Mouse (Mus musculus) liver, embryonic 15.5 days (tissue): ENCODE results near the gene Aif1. TPM values are rescaled to one million over a fixed set of nuclear protein-coding genes. Genes with fewer than 3 reads are reported as not detected.

Experiments used
- ATAC-seq: fragments of 200-750 bp; cut with Nextera tagmentation; 2 replicates; pipeline ENCODE4 v1.8.0; 2017; ENCODE audit warnings: moderate number of reproducible peaks, mild to moderate bottlenecking, moderate library complexity; ENCODE audit not compliant: insufficient read depth
- H3K27ac ChIP-seq: fragments of 300-500 bp; sonication (generic); replicated peaks from 2 replicates; pipeline ENCODE4 v1.5.1; 2015; ENCODE audit warnings: mild to moderate bottlenecking, inconsistent platforms
- H3K27me3 ChIP-seq: fragments of 300-500 bp; sonication (generic); 2 replicates; pipeline ENCODE4 v1.6.1; 2015; ENCODE audit warnings: mild to moderate bottlenecking, inconsistent platforms
- H3K36me3 ChIP-seq: fragments of 300-500 bp; sonication (generic); replicated peaks from 2 replicates; pipeline ENCODE4 v1.6.1; 2015; ENCODE audit warnings: moderate library complexity, mild to moderate bottlenecking, inconsistent platforms
- H3K4me1 ChIP-seq: fragments of 300-500 bp; sonication (generic); replicated peaks from 2 replicates; pipeline ENCODE4 v1.6.1; 2015; ENCODE audit warnings: inconsistent platforms
- H3K4me2 ChIP-seq: fragments of 300-500 bp; sonication (generic); 2 replicates; pipeline ENCODE4 v1.6.1; 2015; ENCODE audit warnings: moderate library complexity, mild to moderate bottlenecking, inconsistent platforms
- H3K4me3 ChIP-seq: fragments of 300-500 bp; sonication (generic); replicated peaks from 2 replicates; pipeline ENCODE4 v1.5.1; 2015; ENCODE audit warnings: mild to moderate bottlenecking, inconsistent platforms
- H3K9ac ChIP-seq: fragments of 300-500 bp; sonication (generic); 2 replicates; pipeline ENCODE4 v1.6.1; 2015; ENCODE audit warnings: moderate library complexity, mild to moderate bottlenecking, inconsistent platforms
- H3K9me3 ChIP-seq: fragments of 300-500 bp; sonication (generic); replicated peaks from 2 replicates; pipeline ENCODE4 v1.6.1; 2016; ENCODE audit warnings: inconsistent platforms
- WGBS: fragments of 180-500 bp; shearing (Covaris S2); methylation state at CpG from one replicate; pipeline ENCODE4 v1.1.7; 2015; ENCODE audit warnings: mixed read lengths; ENCODE audit not compliant: insufficient replicate concordance; 5-methylcytosine and 5-hydroxymethylcytosine counted together
- polyA plus RNA-seq: library from polyadenylated mRNA; unstranded; fragments of >200 nt; fragmentation: Nextera tagmentation; extraction: Ambion mirVana; gene quantifications from 2 replicates; pipeline ENCODE4 v1.2.1, GENCODE M21; 2015

The Aif1 gene
- polyA plus RNA-seq, 1 experiment from 2014 or later: 22.2 TPM

DNA sequence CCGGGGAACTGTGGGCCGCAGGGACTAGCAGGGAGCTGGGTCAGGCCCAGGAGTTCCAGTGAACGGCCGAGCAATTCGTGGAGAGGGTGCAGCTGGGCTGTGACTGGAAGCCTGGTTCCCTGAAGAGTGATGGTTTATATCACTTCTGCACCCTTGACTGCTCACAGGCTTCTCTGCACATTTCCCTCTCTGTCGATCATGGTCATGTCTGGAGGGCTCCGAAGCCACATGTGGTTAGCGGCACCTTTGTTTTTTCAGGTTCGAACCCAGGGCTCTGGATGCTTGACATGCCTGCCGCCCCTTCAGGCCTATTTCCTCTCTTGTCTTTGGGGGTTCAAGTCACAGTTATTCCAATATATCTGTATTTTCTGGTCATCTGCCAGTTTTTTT is 29.5 kb upstream of the Aif1 start:
- Histone ChIP-seq H3K4me1 (peaks cover 8% of the 10 kb centered on the region; the same call in 1 of the 2 replicates), H3K4me3 (no peak overlapping the region), H3K4me2 (no peak overlapping the region), H3K9ac (no peak overlapping the region), H3K9me3 (no peaks in the 10 kb centered on the region), H3K27me3 (peaks cover 55% of the 10 kb centered on the region), H3K27ac (no peak overlapping the region), H3K36me3 (no peaks in the 10 kb centered on the region)
- no peak for ATAC-seq
- WGBS: 49% methylated on average over 10 of the region's 10 CpGs

DNA sequence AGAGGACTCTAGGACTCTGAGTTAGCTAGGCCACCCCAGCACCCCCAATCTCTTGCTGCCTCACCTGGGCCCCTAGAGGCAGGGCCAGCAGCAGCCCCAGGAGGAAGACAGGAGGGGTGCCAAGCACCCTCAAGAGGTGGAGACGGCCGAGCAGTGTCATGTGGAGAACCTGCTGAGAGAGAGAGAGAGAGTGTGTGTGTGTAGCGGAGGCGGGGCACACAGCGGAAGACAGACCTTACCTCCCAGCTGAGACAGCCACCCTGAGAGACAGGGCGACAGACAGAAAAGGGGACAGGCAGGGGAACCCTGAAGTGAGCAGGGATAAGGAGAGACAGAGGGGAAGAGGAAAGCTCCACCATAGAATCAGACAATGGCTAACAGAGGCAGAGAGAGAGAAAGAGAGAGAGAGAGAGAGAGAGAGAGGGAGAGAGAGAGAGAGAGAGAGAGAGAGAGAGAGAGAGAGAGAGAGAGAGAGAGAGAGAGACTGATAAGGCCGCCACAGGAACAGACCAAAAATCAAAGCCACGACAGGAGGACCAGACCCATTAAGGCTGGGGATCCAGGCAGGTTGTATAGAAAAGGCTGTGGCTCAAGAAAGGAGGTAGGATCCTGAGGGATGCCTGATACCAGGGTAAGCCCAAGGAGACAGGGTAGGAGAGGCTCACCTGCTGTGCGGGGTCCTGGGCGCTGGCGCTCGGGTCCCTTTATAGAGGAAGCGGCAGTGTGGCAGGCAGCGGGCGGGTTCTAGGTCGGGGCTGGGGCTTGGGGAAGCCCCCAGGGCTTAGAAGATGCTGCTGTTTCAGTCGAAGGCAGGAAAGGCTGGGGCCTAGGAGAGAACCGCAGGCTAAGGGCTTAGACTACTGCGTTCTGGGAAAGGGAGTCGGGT is 28.9 kb upstream of the Aif1 start, which contains the start of gene Lta:
Lta (minus strand) TSS at position 858 of the 886 bp plus-strand sequence.
- Histone ChIP-seq H3K27me3 (peaks cover 56% of the 10 kb centered on the region), H3K4me2 (no peak within 1 kb of the TSS), H3K9me3 (no peaks in the 10 kb centered on the region), H3K36me3 (no peaks in the 10 kb centered on the region), H3K9ac (no peak within 1 kb of the TSS), H3K27ac (no peak within 1 kb of the TSS), H3K4me3 (no peak within 1 kb of the TSS), H3K4me1 (peaks cover 11% of the 10 kb centered on the region; the same call in 1 of the 2 replicates)
- 40% methylated on average over 20 of the region's 20 CpGs for WGBS
- no peak for ATAC-seq

DNA sequence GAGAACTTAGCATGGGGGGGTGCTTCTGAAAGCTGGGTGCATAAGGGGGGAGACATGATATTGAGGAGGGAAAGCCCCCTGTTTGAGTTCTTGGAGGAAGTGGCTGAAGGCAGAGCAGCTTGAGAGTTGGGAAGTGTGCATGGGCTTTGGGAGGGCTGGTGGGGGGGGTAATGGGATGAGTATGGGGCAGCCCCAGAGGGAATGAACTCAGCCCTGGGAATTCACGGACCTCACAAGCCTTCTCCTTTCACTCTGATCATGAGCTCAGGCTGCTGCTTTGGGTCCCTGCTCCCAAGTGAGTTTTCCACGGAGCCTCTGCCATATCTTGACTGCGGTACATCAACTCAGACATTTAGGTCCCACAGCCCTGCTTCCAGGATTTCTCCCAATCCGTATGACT is 26.6 kb upstream of the Aif1 start:
- H3K9me3 ChIP-seq: no peaks in the 10 kb centered on the region
- peaks cover 68% of the 10 kb centered on the region for H3K27me3 ChIP-seq
- H3K27ac ChIP-seq: no peak overlapping the region
- H3K9ac ChIP-seq: no peak overlapping the region
- WGBS: 66% methylated on average over 4 of the region's 4 CpGs
- H3K4me3 ChIP-seq: no peak overlapping the region
- no peaks in the 10 kb centered on the region for H3K36me3 ChIP-seq
- no peak for ATAC-seq
- H3K4me2 ChIP-seq: no peak overlapping the region
- peaks cover 11% of the 10 kb centered on the region; the same call in 1 of the 2 replicates for H3K4me1 ChIP-seq

DNA sequence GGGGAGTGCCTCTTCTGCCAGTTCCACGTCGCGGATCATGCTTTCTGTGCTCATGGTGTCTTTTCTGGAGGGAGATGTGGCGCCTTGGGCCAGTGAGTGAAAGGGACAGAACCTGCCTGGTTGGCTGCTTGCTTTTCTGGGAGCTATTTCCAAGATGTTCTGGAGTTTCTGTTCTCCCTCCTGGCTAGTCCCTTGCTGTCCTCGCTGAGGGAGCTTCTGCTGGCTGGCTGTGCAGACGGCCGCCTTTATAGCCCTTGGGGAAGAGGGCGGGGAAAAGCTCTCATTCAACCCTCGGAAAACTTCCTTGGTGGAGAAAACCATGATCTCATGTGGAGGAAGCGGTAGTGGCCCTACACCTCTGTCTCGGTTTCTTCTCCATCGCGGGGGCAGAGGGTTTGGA is 25.9 kb upstream of the Aif1 start, which contains the start of gene Tnf:
Tnf (minus strand) TSS at position 221 of the 400 bp plus-strand sequence.
- peak within 1 kb of the TSS; percentile 40 for H3K4me3 ChIP-seq
- peak within 1 kb of the TSS; percentile 41 for H3K4me2 ChIP-seq
- H3K27ac ChIP-seq: peak within 1 kb of the TSS; percentile 71
- peaks cover 11% of the 10 kb centered on the region; the same call in 1 of the 2 replicates for H3K4me1 ChIP-seq
- no peaks in the 10 kb centered on the region for H3K36me3 ChIP-seq
- peak within 1 kb of the TSS; percentile 30; the same call in 1 of the 2 replicates for H3K9ac ChIP-seq
- WGBS: 8% methylated on average over 13 of the region's 13 CpGs
- H3K27me3 ChIP-seq: peaks cover 73% of the 10 kb centered on the region
- H3K9me3 ChIP-seq: no peaks in the 10 kb centered on the region
- no peak for ATAC-seq

DNA sequence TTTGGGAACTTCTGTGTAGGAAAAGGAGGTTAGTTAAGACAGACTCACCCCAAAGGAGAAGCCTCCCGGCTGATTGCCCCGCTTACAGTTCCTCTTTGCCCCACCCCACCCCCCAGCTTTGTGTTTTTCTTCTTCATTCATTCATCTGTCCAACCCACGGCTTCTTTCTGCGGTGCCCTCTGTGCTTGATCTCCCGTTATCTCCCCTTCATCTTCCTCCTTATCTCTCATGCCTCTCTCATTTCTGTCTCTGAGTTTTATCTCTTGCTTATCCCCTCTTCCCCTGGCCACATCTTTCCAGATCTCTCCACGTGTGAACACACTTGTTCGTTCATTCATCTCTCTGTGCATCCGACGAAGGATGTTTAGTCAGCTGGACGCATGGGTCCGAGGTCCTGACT is 25.3 kb upstream of the Aif1 start:
- H3K9me3 ChIP-seq: no peaks in the 10 kb centered on the region
- H3K4me1 ChIP-seq: peaks cover 16% of the 10 kb centered on the region; the same call in 1 of the 2 replicates
- peak overlapping the region; percentile 71; the same call in 1 of the 2 replicates for H3K27ac ChIP-seq
- no peaks in the 10 kb centered on the region for H3K36me3 ChIP-seq
- WGBS: 10% methylated on average over 11 of the region's 11 CpGs
- peak overlapping the region; percentile 41 for H3K4me2 ChIP-seq
- ATAC-seq: no peak
- H3K9ac ChIP-seq: 0 out of 2 replicates have a peak overlapping the region, but pooled peaks have one; percentile 30
- H3K4me3 ChIP-seq: peak overlapping the region; percentile 40
- H3K27me3 ChIP-seq: peaks cover 79% of the 10 kb centered on the region

DNA sequence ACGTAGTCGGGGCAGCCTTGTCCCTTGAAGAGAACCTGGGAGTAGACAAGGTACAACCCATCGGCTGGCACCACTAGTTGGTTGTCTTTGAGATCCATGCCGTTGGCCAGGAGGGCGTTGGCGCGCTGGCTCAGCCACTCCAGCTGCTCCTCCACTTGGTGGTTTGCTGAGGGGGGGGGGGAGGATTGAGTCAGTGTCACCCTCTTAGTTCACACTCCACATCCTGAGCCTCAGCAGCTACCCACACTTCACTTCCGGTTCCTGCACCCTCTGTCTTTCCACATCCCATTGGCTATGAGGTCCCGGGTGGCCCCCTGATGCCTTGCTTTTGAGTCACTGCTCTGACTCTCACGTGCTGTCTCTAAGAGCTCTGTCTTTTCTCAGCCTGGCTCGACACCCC is 24.5 kb upstream of the Aif1 start:
- peaks cover 85% of the 10 kb centered on the region for H3K27me3 ChIP-seq
- no peak overlapping the region for H3K9ac ChIP-seq
- ATAC-seq: peak; percentile 48; the same call in 1 of the 2 replicates
- H3K4me3 ChIP-seq: peak overlapping the region; percentile 40
- no peaks in the 10 kb centered on the region for H3K36me3 ChIP-seq
- no peaks in the 10 kb centered on the region for H3K9me3 ChIP-seq
- peak overlapping the region; percentile 41 for H3K4me2 ChIP-seq
- peak overlapping the region; percentile 71 for H3K27ac ChIP-seq
- H3K4me1 ChIP-seq: peaks cover 24% of the 10 kb centered on the region
- 15% methylated on average over 11 of the region's 11 CpGs for WGBS

DNA sequence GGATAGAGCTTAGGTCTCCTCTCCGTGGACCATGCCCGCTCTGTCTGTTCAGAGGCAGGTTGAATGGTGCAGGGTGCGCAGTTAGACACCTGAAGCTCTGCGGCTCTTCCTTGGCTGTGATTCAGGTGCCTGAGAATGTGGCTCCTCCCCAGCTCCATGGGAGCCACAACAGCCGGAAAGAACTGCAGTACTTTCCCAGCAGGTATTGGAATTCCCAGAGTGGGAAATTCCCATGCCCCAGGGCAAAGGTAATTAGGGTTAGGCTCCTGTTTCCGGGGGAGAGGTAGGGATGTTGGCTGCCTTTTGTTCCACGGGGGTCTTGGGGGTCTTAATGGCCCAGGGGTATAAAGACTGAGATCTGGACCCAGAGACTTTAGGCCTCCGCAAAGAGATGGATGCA is 23.1 kb upstream of the Aif1 start:
- H3K27me3 ChIP-seq: peaks cover 88% of the 10 kb centered on the region
- H3K36me3 ChIP-seq: no peaks in the 10 kb centered on the region
- no peak overlapping the region for H3K4me2 ChIP-seq
- H3K4me1 ChIP-seq: peaks cover 37% of the 10 kb centered on the region
- H3K27ac ChIP-seq: no peak overlapping the region
- no peak for ATAC-seq
- H3K9ac ChIP-seq: no peak overlapping the region
- H3K9me3 ChIP-seq: no peaks in the 10 kb centered on the region
- 63% methylated on average over 8 of the region's 8 CpGs for WGBS
- no peak overlapping the region for H3K4me3 ChIP-seq

DNA sequence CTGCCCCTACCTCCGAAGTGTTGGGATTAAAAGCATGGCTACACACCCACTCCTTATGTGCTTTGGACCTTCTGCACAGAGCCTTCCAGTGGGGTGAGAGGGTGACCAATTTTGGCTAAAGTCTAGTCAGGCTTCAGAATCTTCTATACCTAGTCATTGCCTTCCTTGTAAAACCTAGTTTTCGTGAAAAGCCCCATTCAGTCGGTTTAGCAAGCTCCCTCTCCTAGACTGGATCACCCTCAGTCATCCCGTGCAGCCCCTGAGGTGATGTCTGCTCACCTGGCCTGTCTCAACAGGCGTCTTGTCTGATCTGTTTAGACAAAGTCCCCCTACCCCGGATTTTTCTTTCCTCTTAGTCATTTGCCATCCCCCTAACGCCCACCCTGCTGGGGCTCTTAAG is 22.2 kb upstream of the Aif1 start:
- Histone ChIP-seq H3K9me3 (no peaks in the 10 kb centered on the region), H3K36me3 (no peaks in the 10 kb centered on the region), H3K4me1 (peaks cover 40% of the 10 kb centered on the region), H3K4me3 (no peak overlapping the region), H3K27me3 (peaks cover 82% of the 10 kb centered on the region), H3K4me2 (no peak overlapping the region), H3K27ac (no peak overlapping the region), H3K9ac (no peak overlapping the region)
- no peak for ATAC-seq
- WGBS: 50% methylated on average over 7 of the region's 7 CpGs

DNA sequence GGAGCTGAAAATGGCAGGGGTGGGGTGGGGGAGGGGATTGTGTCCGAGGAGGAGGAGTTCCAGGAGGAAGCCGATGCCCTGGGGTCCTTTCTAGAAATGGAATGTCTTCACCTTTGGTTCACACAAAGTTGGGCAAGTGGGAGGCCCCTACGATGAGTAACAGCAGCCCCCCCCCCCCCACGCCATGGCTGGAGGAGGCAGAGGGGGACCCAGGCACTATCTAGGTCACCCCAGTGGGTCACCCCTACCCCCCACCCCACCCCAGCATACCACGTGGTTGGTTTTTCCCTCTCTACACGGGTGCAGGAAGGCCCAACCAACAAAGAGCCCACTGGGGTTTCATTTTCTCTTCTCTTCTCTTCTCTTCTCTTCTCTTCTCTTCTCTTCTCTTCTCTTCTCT is 21.3 kb upstream of the Aif1 start:
- Histone ChIP-seq H3K27ac (no peak overlapping the region), H3K4me2 (no peak overlapping the region), H3K9me3 (no peaks in the 10 kb centered on the region), H3K9ac (no peak overlapping the region), H3K4me3 (no peak overlapping the region), H3K36me3 (no peaks in the 10 kb centered on the region), H3K27me3 (peaks cover 73% of the 10 kb centered on the region), H3K4me1 (peaks cover 40% of the 10 kb centered on the region)
- ATAC-seq: no peak
- 31% methylated on average over 6 of the region's 6 CpGs for WGBS

DNA sequence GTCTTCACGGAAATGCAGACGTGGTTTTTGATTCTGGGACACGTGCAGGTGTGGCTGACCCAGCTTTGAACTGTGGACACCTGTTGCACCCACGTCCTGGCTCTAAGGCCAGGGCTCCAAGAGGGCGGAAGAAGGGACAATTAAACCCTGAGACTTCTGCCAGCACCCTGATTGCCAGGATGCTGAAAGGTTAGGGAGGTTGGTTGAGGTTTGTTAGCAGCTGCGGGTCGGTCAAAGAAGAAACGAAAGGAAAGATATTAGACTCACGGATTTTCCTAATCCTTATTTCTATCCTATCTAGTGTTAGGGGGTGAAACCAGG is 20.4 kb upstream of the Aif1 start:
- Histone ChIP-seq H3K9me3 (no peaks in the 10 kb centered on the region), H3K27me3 (peaks cover 64% of the 10 kb centered on the region), H3K27ac (no peak overlapping the region), H3K4me2 (peak overlapping the region; percentile 74), H3K9ac (peak overlapping the region; percentile 33; the same call in 1 of the 2 replicates), H3K36me3 (no peaks in the 10 kb centered on the region), H3K4me1 (peaks cover 40% of the 10 kb centered on the region), H3K4me3 (peak overlapping the region; percentile 49)
- 31% methylated on average over 9 of the region's 9 CpGs for WGBS
- no peak for ATAC-seq

DNA sequence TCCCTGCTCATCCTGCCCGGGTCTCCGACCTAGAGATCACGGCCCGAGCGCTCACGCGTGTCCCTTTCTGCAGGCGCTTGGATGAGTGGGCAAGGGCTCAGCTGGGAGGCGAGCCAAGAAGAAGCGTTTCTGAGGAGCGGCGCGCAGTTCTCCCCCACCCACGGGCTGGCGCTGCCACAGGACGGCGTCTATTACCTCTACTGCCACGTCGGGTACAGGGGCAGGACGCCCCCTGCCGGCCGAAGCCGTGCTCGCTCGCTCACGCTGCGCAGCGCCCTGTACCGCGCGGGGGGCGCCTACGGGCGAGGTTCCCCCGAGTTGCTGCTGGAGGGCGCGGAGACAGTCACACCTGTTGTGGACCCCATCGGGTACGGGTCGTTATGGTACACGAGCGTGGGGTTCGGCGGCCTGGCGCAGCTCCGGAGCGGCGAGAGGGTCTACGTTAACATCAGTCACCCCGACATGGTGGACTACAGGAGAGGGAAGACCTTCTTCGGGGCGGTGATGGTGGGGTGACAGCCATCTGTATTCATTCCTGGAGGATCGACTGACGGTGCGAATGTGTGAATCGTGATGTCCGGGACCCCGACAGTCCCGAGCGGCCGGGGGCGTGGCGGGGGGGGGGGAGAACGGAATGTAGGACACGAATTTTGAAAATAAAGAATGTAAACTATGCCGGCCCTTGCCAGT is 19.9 kb upstream of the Aif1 start:
- Histone ChIP-seq H3K4me3 (peak overlapping the region; percentile 49), H3K27me3 (peaks cover 59% of the 10 kb centered on the region), H3K9ac (peak overlapping the region; percentile 40; the same call in 1 of the 2 replicates)

More for the DNA sequence above, 19.9 kb upstream of the Aif1 start:
- ATAC-seq: peak; percentile 67
- 0 out of 2 replicates have a peak overlapping the region, but pooled peaks have one; percentile 38 for H3K27ac ChIP-seq
- peaks cover 35% of the 10 kb centered on the region for H3K4me1 ChIP-seq
- H3K9me3 ChIP-seq: no peaks in the 10 kb centered on the region
- 1% methylated on average over 66 of the region's 66 CpGs for WGBS
- H3K36me3 ChIP-seq: no peaks in the 10 kb centered on the region
- peak overlapping the region; percentile 74 for H3K4me2 ChIP-seq
